Mouse (Mus musculus): ENCODE data around the gene Clec4a4. TPM values are rescaled to one million over a fixed set of nuclear protein-coding genes. Genes with fewer than 3 reads are reported as not detected.
"Not testable (repeated sequence)": the region's sequence is repeated elsewhere in the genome, so short reads cannot be mapped to it uniquely, and the experiment has no call there.

Clec4a4 gene
- polyA plus RNA-seq (2012; rRNA removed), result not detected in 2 replicates

- 38% methylated on average over 6 of the region's 6 CpGs for WGBS
- no peak for DNase-seq
- no peaks in the 10 kb centered on the region for H3K36me3 ChIP-seq (ENCODE audit: control insufficient read depth, insufficient read depth, low read length)
- no peaks in the 10 kb centered on the region for H3K27me3 ChIP-seq (ENCODE audit: control insufficient read depth, insufficient read depth, low read length)
- no peaks in the 10 kb centered on the region for H3K4me1 ChIP-seq (replicated peaks; ENCODE audit: control insufficient read depth, insufficient read depth, low read length)
- no peak within 1 kb of the TSS for H3K27ac ChIP-seq (ENCODE audit: control insufficient read depth, insufficient read depth, low read length)
- no peak within 1 kb of the TSS for H3K4me3 ChIP-seq (ENCODE audit: control insufficient read depth, insufficient read depth, low read length)
- TF ChIP-seq CTCF (IDR thresholded peaks at IDR 0.05; ENCODE audit: borderline replicate concordance, control insufficient read depth, extremely low read depth, insufficient read depth, low read length, poor library complexity), result no peak
- TF ChIP-seq POLR2A (IDR thresholded peaks at IDR 0.05; ENCODE audit: control insufficient read depth, extremely low read depth, insufficient read depth, low read length, poor library complexity), result no peak
Observed at GRCm38 (mm10) chr6:122989876-122990437, at the start of gene Clec4a4. Clec4a4 (plus strand) TSS chr6:122990367.

GRCm38 (mm10) chr6:122946760-122947159, 43.4 kb upstream of the Clec4a4 start:
- no peak overlapping the region for H3K27ac ChIP-seq (ENCODE audit: control insufficient read depth, insufficient read depth, low read length)
- 67% methylated on average over 2 of the region's 2 CpGs for WGBS
- H3K4me3 ChIP-seq (ENCODE audit: control insufficient read depth, insufficient read depth, low read length), result no peak overlapping the region
- TF ChIP-seq CTCF (IDR thresholded peaks at IDR 0.05; ENCODE audit: borderline replicate concordance, control insufficient read depth, extremely low read depth, insufficient read depth, low read length, poor library complexity), result no peak
- TF ChIP-seq POLR2A (IDR thresholded peaks at IDR 0.05; ENCODE audit: control insufficient read depth, extremely low read depth, insufficient read depth, low read length, poor library complexity), result no peak
- DNase-seq, result no peak
- H3K4me1 ChIP-seq (replicated peaks; ENCODE audit: control insufficient read depth, insufficient read depth, low read length), result no peaks in the 10 kb centered on the region
- H3K36me3 ChIP-seq (ENCODE audit: control insufficient read depth, insufficient read depth, low read length), result no peaks in the 10 kb centered on the region
- no peaks in the 10 kb centered on the region for H3K27me3 ChIP-seq (ENCODE audit: control insufficient read depth, insufficient read depth, low read length)

- Histone ChIP-seq H3K27ac (ENCODE audit: control insufficient read depth, insufficient read depth, low read length) (no peak within 1 kb of the TSS), H3K36me3 (ENCODE audit: control insufficient read depth, insufficient read depth, low read length) (no peaks in the 10 kb centered on the region), H3K4me3 (ENCODE audit: control insufficient read depth, insufficient read depth, low read length) (no peak within 1 kb of the TSS), H3K27me3 (ENCODE audit: control insufficient read depth, insufficient read depth, low read length) (no peaks in the 10 kb centered on the region), H3K4me1 (replicated peaks; ENCODE audit: control insufficient read depth, insufficient read depth, low read length) (no peaks in the 10 kb centered on the region)
- no peak for TF ChIP-seq CTCF (IDR thresholded peaks at IDR 0.05; ENCODE audit: borderline replicate concordance, control insufficient read depth, extremely low read depth, insufficient read depth, low read length, poor library complexity)
- TF ChIP-seq POLR2A (IDR thresholded peaks at IDR 0.05; ENCODE audit: control insufficient read depth, extremely low read depth, insufficient read depth, low read length, poor library complexity), result no peak
- DNase-seq, result no peak
- 22% methylated on average over 8 of the region's 8 CpGs for WGBS
Observed at GRCm38 (mm10) chr6:122952401-122952800, 37.8 kb upstream of the Clec4a4 start, which contains the start of gene Clec4a3. Clec4a3 (plus strand) TSS chr6:122952515.

- no peak overlapping the region for H3K27ac ChIP-seq (ENCODE audit: control insufficient read depth, insufficient read depth, low read length)
- no peaks in the 10 kb centered on the region for H3K27me3 ChIP-seq (ENCODE audit: control insufficient read depth, insufficient read depth, low read length)
- no peak for DNase-seq
- TF ChIP-seq POLR2A (IDR thresholded peaks at IDR 0.05; ENCODE audit: control insufficient read depth, extremely low read depth, insufficient read depth, low read length, poor library complexity) (no peak), CTCF (IDR thresholded peaks at IDR 0.05; ENCODE audit: borderline replicate concordance, control insufficient read depth, extremely low read depth, insufficient read depth, low read length, poor library complexity) (no peak)
- H3K4me3 ChIP-seq (ENCODE audit: control insufficient read depth, insufficient read depth, low read length), result no peak overlapping the region
- WGBS, result 72% methylated on average over 2 of the region's 2 CpGs
- no peaks in the 10 kb centered on the region for H3K4me1 ChIP-seq (replicated peaks; ENCODE audit: control insufficient read depth, insufficient read depth, low read length)
- no peaks in the 10 kb centered on the region for H3K36me3 ChIP-seq (ENCODE audit: control insufficient read depth, insufficient read depth, low read length)
Observed at GRCm38 (mm10) chr6:122964562-122964961, 25.6 kb upstream of the Clec4a4 start.

GRCm38 (mm10) chr6:122969048-122969447, 21.1 kb upstream of the Clec4a4 start:
- H3K27me3 ChIP-seq (ENCODE audit: control insufficient read depth, insufficient read depth, low read length), result no peaks in the 10 kb centered on the region
- no peak overlapping the region for H3K27ac ChIP-seq (ENCODE audit: control insufficient read depth, insufficient read depth, low read length)
- H3K4me1 ChIP-seq (replicated peaks; ENCODE audit: control insufficient read depth, insufficient read depth, low read length), result no peaks in the 10 kb centered on the region
- H3K4me3 ChIP-seq (ENCODE audit: control insufficient read depth, insufficient read depth, low read length), result no peak overlapping the region
- no peaks in the 10 kb centered on the region for H3K36me3 ChIP-seq (ENCODE audit: control insufficient read depth, insufficient read depth, low read length)
- WGBS, result 92% methylated on average over 2 of the region's 2 CpGs
- no peak for TF ChIP-seq CTCF (IDR thresholded peaks at IDR 0.05; ENCODE audit: borderline replicate concordance, control insufficient read depth, extremely low read depth, insufficient read depth, low read length, poor library complexity)
- TF ChIP-seq POLR2A (IDR thresholded peaks at IDR 0.05; ENCODE audit: control insufficient read depth, extremely low read depth, insufficient read depth, low read length, poor library complexity), result no peak
- no peak for DNase-seq

GRCm38 (mm10) chr6:123004696-123005095, 14.5 kb downstream of the Clec4a4 start:
- WGBS, result 91% methylated on average over 2 of the region's 2 CpGs
- not testable (repeated sequence) for H3K4me3 ChIP-seq (ENCODE audit: control insufficient read depth, insufficient read depth, low read length); H3K27ac ChIP-seq (ENCODE audit: control insufficient read depth, insufficient read depth, low read length); DNase-seq; H3K27me3 ChIP-seq (ENCODE audit: control insufficient read depth, insufficient read depth, low read length); H3K36me3 ChIP-seq (ENCODE audit: control insufficient read depth, insufficient read depth, low read length); H3K4me1 ChIP-seq (replicated peaks; ENCODE audit: control insufficient read depth, insufficient read depth, low read length)

- H3K36me3 ChIP-seq (ENCODE audit: control insufficient read depth, insufficient read depth, low read length), result no peaks in the 10 kb centered on the region
- DNase-seq, result no peak
- no peaks in the 10 kb centered on the region for H3K27me3 ChIP-seq (ENCODE audit: control insufficient read depth, insufficient read depth, low read length)
- WGBS, result 62% methylated on average over 1 of the region's 1 CpGs
- H3K27ac ChIP-seq (ENCODE audit: control insufficient read depth, insufficient read depth, low read length), result no peak overlapping the region
- H3K4me3 ChIP-seq (ENCODE audit: control insufficient read depth, insufficient read depth, low read length), result no peak overlapping the region
- H3K4me1 ChIP-seq (replicated peaks; ENCODE audit: control insufficient read depth, insufficient read depth, low read length), result no peaks in the 10 kb centered on the region
- TF ChIP-seq CTCF (IDR thresholded peaks at IDR 0.05; ENCODE audit: borderline replicate concordance, control insufficient read depth, extremely low read depth, insufficient read depth, low read length, poor library complexity), result no peak
- no peak for TF ChIP-seq POLR2A (IDR thresholded peaks at IDR 0.05; ENCODE audit: control insufficient read depth, extremely low read depth, insufficient read depth, low read length, poor library complexity)
Observed at GRCm38 (mm10) chr6:123005591-123005990, 15.4 kb downstream of the Clec4a4 start.
